Mouse (Mus musculus) olfactory bulb, adult 2 months (tissue): ENCODE measurements around the gene Churc1.

Experiments
- CTCF ChIP-seq: fragments of 200-500 bp; IDR thresholded peaks from 2 replicates; pipeline ENCODE4 v1.5.1; 2012; ENCODE audit warnings: low read depth, mild to moderate bottlenecking, low read length, moderate library complexity; ENCODE audit not compliant: insufficient read depth
- POLR2A ChIP-seq: fragments of 200-500 bp; IDR thresholded peaks from 2 replicates; pipeline ENCODE4 v1.6.1; 2012; ENCODE audit warnings: mild to moderate bottlenecking, low read depth, low read length, moderate library complexity; ENCODE audit not compliant: insufficient read depth

DNA sequence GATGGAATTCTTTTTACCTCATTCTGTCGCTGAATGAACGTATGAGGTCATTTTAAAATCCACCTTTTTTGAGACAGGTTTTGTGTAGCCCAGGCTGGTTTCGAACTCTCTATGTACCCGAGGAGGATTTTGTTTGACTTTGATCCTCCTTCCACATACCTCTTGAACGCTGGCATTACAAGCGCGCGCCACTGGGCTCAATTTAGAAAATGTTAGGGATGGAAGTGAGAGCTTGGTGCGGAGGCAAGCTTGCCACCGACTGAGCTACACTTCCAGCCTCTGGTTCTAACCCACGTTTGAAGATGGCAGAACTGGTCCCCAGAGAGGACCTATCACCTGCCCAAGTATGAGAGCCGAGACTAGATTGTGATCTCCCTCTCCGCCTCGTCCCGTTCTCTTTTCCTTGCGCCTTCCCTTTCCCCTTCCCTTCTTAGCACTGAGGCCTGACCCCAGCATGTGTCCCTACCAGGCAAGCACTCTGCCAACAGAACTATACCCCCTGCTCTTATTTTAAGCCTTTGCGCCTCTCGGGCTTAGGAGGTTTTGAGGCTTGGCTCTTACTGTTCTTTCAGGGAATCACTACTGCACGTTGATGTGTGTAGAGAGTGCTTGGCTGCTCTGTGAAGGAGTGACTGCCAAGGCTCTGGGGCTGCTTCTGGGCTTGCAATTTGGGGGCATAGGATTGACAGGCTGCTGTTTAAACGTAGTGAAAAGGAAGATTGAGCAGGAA is 728 bp downstream of the Churc1 start:
- TF ChIP-seq CTCF (no peak), POLR2A (no peak)
